Mouse (Mus musculus) heart, embryonic 13.5 days (tissue): ENCODE measurements at regions not wholly inside any gene's neighbourhood (a gene's known extent, or its start where the extent isn't known, plus 50 kb on each side); places are given as distances from the start of the nearest gene placed in this dataset.

Experiments
- ATAC-seq: fragments of 200-750 bp; cut with Nextera tagmentation; 2 replicates; pipeline ENCODE4 v1.8.0; 2017; ENCODE audit warnings: moderate TSS enrichment; ENCODE audit not compliant: insufficient number of reproducible peaks, low FRiP score, low TSS enrichment; ENCODE audit errors: extremely low read depth
- H3K27ac ChIP-seq: fragments of 300-500 bp; sonication (generic); replicated peaks from 2 replicates; pipeline ENCODE4 v1.5.1; 2015; ENCODE audit warnings: moderate library complexity, mild to moderate bottlenecking, inconsistent platforms
- H3K27me3 ChIP-seq: fragments of 300-500 bp; sonication (generic); replicated peaks from 2 replicates; pipeline ENCODE4 v1.6.1; 2015; ENCODE audit warnings: mild to moderate bottlenecking, inconsistent platforms
- H3K36me3 ChIP-seq: fragments of 300-500 bp; sonication (generic); 2 replicates; pipeline ENCODE4 v1.6.1; 2015; ENCODE audit warnings: mild to moderate bottlenecking, inconsistent platforms
- H3K4me1 ChIP-seq: fragments of 300-500 bp; sonication (generic); 2 replicates; pipeline ENCODE4 v1.6.1; 2015; ENCODE audit warnings: inconsistent platforms
- H3K4me2 ChIP-seq: fragments of 300-500 bp; sonication (generic); 2 replicates; pipeline ENCODE4 v1.6.1; 2015; ENCODE audit warnings: inconsistent platforms, mild to moderate bottlenecking, moderate library complexity
- H3K4me3 ChIP-seq: fragments of 300-500 bp; sonication (generic); 2 replicates; pipeline ENCODE4 v1.5.1; 2015; ENCODE audit warnings: moderate library complexity, mild to moderate bottlenecking, inconsistent platforms
- H3K9ac ChIP-seq: fragments of 300-500 bp; sonication (generic); 2 replicates; pipeline ENCODE4 v1.6.1; 2015; ENCODE audit warnings: inconsistent platforms, mild to moderate bottlenecking, moderate library complexity
- H3K9me3 ChIP-seq: fragments of 300-500 bp; sonication (generic); 2 replicates; pipeline ENCODE4 v1.6.1; 2016; ENCODE audit warnings: inconsistent platforms
- WGBS: fragments of 180-500 bp; shearing (Covaris S2); methylation state at CpG from one replicate; pipeline ENCODE4 v1.1.7; 2015; ENCODE audit warnings: mixed read lengths; 5-methylcytosine and 5-hydroxymethylcytosine counted together

DNA sequence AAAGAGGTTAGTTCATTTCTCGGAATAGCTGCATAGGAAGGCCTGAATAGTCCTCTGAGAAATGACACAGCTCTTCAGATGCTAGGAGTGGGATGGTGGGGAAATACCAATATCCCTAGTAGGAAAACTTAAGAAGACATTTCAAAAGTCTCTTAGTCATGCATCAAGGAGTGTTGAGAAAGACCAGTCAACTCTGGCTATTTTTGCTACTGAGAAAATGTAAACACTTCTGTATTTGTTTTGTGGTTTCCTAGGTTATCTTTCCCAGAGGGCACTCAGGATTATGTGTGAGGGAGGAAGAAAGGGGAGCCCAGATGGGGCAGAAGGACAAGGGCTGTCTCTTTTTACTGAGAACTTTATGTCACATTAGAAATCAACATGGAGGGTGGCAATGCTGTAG lies 367.8 kb upstream of the Thbs1 start:
- peaks cover 3% of the 10 kb centered on the region; the same call in 1 of the 2 replicates for H3K9me3 ChIP-seq
- no peak overlapping the region for H3K27ac ChIP-seq
- no peak for ATAC-seq
- WGBS = 64% methylated on average over 1 of the region's 1 CpGs
- peaks cover 11% of the 10 kb centered on the region for H3K4me1 ChIP-seq
- no peak overlapping the region for H3K4me3 ChIP-seq
- H3K9ac ChIP-seq = no peak overlapping the region
- H3K27me3 ChIP-seq = no peaks in the 10 kb centered on the region
- no peak overlapping the region for H3K4me2 ChIP-seq
- H3K36me3 ChIP-seq = no peaks in the 10 kb centered on the region

- ATAC-seq = no peak
- Histone ChIP-seq H3K27me3 (no peaks in the 10 kb centered on the region), H3K9me3 (peaks cover 3% of the 10 kb centered on the region; the same call in 1 of the 2 replicates), H3K4me3 (no peak overlapping the region), H3K4me1 (peaks cover 16% of the 10 kb centered on the region), H3K9ac (no peak overlapping the region), H3K36me3 (no peaks in the 10 kb centered on the region), H3K27ac (0 out of 2 replicates have a peak overlapping the region, but pooled peaks have one; percentile 46), H3K4me2 (no peak overlapping the region)
- WGBS = 35% methylated on average over 2 of the region's 2 CpGs
These were observed 365.9 kb upstream of the Thbs1 start for GRCm38 (mm10) chr2:117745767-117746166.

DNA sequence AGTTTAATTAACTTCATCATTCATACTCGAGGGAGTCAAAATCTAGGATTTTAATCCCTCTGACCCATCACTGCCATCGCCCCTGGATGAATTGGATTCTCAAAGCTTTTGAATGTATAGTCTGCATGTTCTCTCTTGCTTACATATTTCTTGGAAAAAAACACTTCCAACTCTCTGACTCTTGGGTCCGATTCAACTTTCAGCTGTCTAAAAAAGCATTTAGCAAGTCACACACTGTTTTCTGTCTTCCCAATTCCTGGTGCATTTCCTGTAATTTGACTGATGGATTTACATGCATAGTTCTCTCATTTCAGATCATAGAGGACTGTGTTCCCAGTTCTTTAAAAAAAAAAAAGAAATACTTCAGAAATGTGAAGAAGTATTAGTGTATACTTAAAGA lies 364.5 kb upstream of the Thbs1 start:
- Histone ChIP-seq H3K27me3 (no peaks in the 10 kb centered on the region), H3K4me2 (no peak overlapping the region), H3K9me3 (peaks cover 3% of the 10 kb centered on the region; the same call in 1 of the 2 replicates), H3K9ac (no peak overlapping the region), H3K4me3 (no peak overlapping the region), H3K36me3 (no peaks in the 10 kb centered on the region), H3K27ac (no peak overlapping the region), H3K4me1 (peaks cover 16% of the 10 kb centered on the region)
- WGBS = 79% methylated on average over 3 of the region's 3 CpGs
- no peak for ATAC-seq

DNA sequence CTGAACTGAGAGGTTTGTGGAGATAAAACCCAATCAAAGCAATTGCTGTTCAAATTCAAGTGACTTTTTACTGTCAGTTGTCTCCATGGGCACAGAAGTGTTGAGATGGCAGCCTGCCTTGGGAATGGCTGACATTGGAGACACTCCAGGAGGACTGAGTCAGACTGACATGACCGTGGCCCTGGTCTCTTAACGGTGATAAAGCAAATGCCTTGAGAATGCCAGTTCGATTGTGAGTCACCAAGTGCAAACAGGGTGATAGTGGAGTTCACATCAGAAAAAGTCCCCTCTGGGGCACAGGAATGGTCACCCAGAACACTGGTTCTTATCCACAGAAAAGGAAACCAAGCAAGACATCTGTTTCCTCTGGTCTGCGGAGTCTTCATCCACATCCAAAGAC lies 362.8 kb upstream of the Thbs1 start:
- Histone ChIP-seq H3K27ac (peak overlapping the region; percentile 42; the same call in 1 of the 2 replicates), H3K27me3 (no peaks in the 10 kb centered on the region), H3K9ac (no peak overlapping the region), H3K4me2 (no peak overlapping the region), H3K36me3 (no peaks in the 10 kb centered on the region), H3K9me3 (peaks cover 3% of the 10 kb centered on the region; the same call in 1 of the 2 replicates), H3K4me1 (peaks cover 16% of the 10 kb centered on the region), H3K4me3 (no peak overlapping the region)
- ATAC-seq = no peak
- WGBS = 33% methylated on average over 4 of the region's 4 CpGs

GRCm38 (mm10) chr2:117759491-117760013 lies 352.1 kb upstream of the Thbs1 start:
- Histone ChIP-seq H3K4me1 (no peaks in the 10 kb centered on the region), H3K27me3 (no peaks in the 10 kb centered on the region), H3K27ac (no peak overlapping the region), H3K4me3 (no peak overlapping the region), H3K36me3 (no peaks in the 10 kb centered on the region), H3K4me2 (no peak overlapping the region), H3K9ac (no peak overlapping the region), H3K9me3 (no peaks in the 10 kb centered on the region)
- no peak for ATAC-seq
- WGBS = 77% methylated on average over 1 of the region's 1 CpGs

- no peaks in the 10 kb centered on the region for H3K9me3 ChIP-seq
- H3K27ac ChIP-seq = no peak overlapping the region
- H3K4me1 ChIP-seq = no peaks in the 10 kb centered on the region
- no peak for ATAC-seq
- no peak overlapping the region for H3K4me3 ChIP-seq
- no peak overlapping the region for H3K9ac ChIP-seq
- 86% methylated on average over 1 of the region's 1 CpGs for WGBS
- no peaks in the 10 kb centered on the region for H3K36me3 ChIP-seq
- no peak overlapping the region for H3K4me2 ChIP-seq
- no peaks in the 10 kb centered on the region for H3K27me3 ChIP-seq
These were observed 348.0 kb upstream of the Thbs1 start for GRCm38 (mm10) chr2:117763631-117764030.

DNA sequence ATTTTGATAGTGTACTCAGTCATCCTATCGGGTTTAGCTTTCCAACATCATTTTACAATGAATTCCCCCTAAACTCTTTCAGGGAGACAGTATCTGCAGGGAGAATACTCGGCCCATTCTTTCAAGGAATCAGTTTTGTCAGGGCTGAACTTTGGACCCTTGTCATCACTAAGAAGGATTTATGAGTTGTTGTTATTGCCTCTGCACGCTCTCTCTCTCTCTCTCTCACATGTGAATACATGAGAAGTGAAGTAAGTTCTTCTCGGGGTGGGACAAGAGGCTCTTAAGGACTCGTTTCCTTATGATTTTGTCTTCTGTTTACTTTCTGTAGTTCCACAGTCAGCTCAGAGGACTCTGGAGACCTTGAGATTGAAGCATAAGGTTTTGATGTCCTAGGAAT lies 346.1 kb upstream of the Thbs1 start:
- H3K4me3 ChIP-seq = no peak overlapping the region
- no peaks in the 10 kb centered on the region for H3K36me3 ChIP-seq
- H3K9me3 ChIP-seq = no peaks in the 10 kb centered on the region
- no peak overlapping the region for H3K4me2 ChIP-seq
- H3K9ac ChIP-seq = no peak overlapping the region
- H3K27ac ChIP-seq = no peak overlapping the region
- no peaks in the 10 kb centered on the region for H3K27me3 ChIP-seq
- no peak for ATAC-seq
- peaks cover 3% of the 10 kb centered on the region; the same call in 1 of the 2 replicates for H3K4me1 ChIP-seq
- WGBS = 69% methylated on average over 5 of the region's 5 CpGs

DNA sequence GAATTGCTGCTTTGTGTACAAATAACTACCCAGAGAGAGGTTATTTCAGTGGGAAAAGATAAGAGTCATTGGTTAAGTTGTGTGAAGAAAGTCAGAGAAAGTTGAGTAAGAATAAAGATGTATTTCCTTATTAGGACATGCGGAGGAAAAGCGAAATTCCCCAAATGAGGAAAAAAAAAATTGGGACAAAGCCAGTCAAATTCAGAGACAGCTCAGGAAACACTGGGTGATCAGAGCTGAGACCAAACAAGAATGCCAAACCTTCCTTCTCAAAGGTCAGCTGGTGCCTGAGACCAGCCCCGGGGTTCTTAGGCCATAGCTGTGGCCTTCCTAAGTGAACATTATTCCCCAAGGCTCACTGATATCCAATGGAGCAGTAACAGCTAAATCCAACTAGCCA lies 345.2 kb upstream of the Thbs1 start:
- no peaks in the 10 kb centered on the region for H3K27me3 ChIP-seq
- no peak for ATAC-seq
- no peak overlapping the region for H3K9ac ChIP-seq
- WGBS = 81% methylated on average over 3 of the region's 3 CpGs
- H3K4me3 ChIP-seq = no peak overlapping the region
- no peaks in the 10 kb centered on the region for H3K36me3 ChIP-seq
- H3K4me2 ChIP-seq = no peak overlapping the region
- no peak overlapping the region for H3K27ac ChIP-seq
- peaks cover 3% of the 10 kb centered on the region; the same call in 1 of the 2 replicates for H3K4me1 ChIP-seq
- no peaks in the 10 kb centered on the region for H3K9me3 ChIP-seq

DNA sequence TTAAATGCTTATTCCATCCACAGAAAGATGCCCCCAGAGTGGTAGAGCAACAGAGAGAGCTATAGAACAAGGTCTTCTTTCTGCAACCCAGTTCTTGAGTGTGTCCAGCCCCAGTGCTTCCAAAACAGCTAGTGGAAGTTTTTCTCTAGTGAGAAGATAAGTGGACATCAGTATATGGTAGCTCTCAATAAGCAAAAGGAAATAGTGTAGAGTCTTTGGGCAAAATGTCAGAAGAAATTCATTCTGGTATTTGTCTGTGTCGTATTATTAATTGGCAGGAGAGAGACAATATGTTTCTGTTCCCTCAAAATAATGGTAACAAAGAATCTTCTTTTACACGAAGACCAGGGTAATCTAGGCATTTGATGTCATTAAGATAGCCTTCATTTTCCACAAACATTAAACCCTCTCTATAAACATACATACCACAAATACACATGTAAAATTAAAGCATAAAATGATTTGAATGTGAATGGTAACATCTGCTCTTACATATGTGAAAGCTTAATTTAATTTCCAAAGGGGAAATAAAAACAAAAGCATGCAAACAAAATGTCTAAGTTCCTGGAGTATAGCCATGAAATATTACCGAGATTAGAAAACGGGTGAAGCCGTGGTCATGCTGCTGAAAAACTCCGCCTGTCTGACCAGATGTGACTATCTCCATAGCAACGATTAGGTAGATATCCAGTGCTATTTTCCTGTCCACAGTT lies 342.1 kb upstream of the Thbs1 start:
- Histone ChIP-seq H3K36me3 (no peaks in the 10 kb centered on the region), H3K4me1 (peaks cover 3% of the 10 kb centered on the region; the same call in 1 of the 2 replicates), H3K9ac (no peak overlapping the region), H3K27ac (no peak overlapping the region), H3K4me2 (no peak overlapping the region), H3K27me3 (no peaks in the 10 kb centered on the region), H3K4me3 (no peak overlapping the region), H3K9me3 (no peaks in the 10 kb centered on the region)
- no peak for ATAC-seq
- WGBS = 54% methylated on average over 7 of the region's 7 CpGs

GRCm38 (mm10) chr2:117770115-117770485 lies 341.6 kb upstream of the Thbs1 start:
- H3K36me3 ChIP-seq = no peaks in the 10 kb centered on the region
- H3K27ac ChIP-seq = no peak overlapping the region
- ATAC-seq = no peak
- no peaks in the 10 kb centered on the region for H3K9me3 ChIP-seq
- H3K4me2 ChIP-seq = no peak overlapping the region
- whole genome bisulfite sequencing = 62% methylated on average over 3 of the region's 3 CpGs
- no peaks in the 10 kb centered on the region for H3K27me3 ChIP-seq
- peaks cover 3% of the 10 kb centered on the region; the same call in 1 of the 2 replicates for H3K4me1 ChIP-seq
- H3K9ac ChIP-seq = no peak overlapping the region
- no peak overlapping the region for H3K4me3 ChIP-seq

DNA sequence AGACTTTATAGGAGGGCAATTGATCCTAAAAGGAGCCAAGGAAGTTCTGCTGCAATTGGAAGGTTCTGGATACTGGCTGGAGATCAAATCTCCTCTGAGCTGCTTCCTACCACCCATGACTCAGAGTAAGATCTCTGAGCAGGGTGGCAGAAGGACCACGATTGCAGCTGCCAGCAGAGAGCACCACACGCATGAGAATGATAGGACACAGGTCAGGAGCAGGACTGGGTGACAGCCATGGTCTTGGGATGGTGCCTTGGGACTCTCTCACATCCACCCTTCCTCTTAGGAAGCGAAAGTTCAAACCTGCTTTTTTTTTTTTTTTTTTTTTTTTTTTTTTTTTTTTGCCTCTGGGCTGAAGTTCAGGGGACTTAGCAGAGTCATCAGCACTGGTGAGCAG lies 331.4 kb upstream of the Thbs1 start:
- Histone ChIP-seq H3K27ac (no peak overlapping the region), H3K9ac (no peak overlapping the region), H3K4me3 (no peak overlapping the region), H3K36me3 (no peaks in the 10 kb centered on the region), H3K27me3 (no peaks in the 10 kb centered on the region), H3K9me3 (no peaks in the 10 kb centered on the region), H3K4me1 (no peaks in the 10 kb centered on the region; the same call in 1 of the 2 replicates), H3K4me2 (no peak overlapping the region)
- 72% methylated on average over 3 of the region's 3 CpGs for WGBS
- no peak for ATAC-seq

GRCm38 (mm10) chr2:117780816-117781215 lies 330.9 kb upstream of the Thbs1 start:
- no peaks in the 10 kb centered on the region for H3K27me3 ChIP-seq
- H3K4me3 ChIP-seq = no peak overlapping the region
- H3K36me3 ChIP-seq = no peaks in the 10 kb centered on the region
- H3K9ac ChIP-seq = no peak overlapping the region
- no peaks in the 10 kb centered on the region; the same call in 1 of the 2 replicates for H3K4me1 ChIP-seq
- H3K4me2 ChIP-seq = no peak overlapping the region
- no peak overlapping the region for H3K27ac ChIP-seq
- ATAC-seq = no peak
- H3K9me3 ChIP-seq = no peaks in the 10 kb centered on the region
- WGBS = 70% methylated on average over 7 of the region's 7 CpGs
